Mouse (Mus musculus) embryo, embryonic 10.5 days (tissue): ENCODE data around the gene Ptn.

Experiments
- DNase-seq: peaks from one replicate; pipeline ENCODE4 v3.0.0-alpha.2; 2015; ENCODE audit warnings: low spot score

Gene Ptn

GRCm38 (mm10) chr6:36815992-36816391 is 6.0 kb upstream of the Ptn start:
- DNase-seq = no peak

- DNase-seq = no peak
These were observed 2.9 kb upstream of the Ptn start for GRCm38 (mm10) chr6:36812666-36813515.

- DNase-seq = peak; percentile 55
These were observed 428 bp upstream of the Ptn start for GRCm38 (mm10) chr6:36810448-36810847.

- DNase-seq = peak; percentile 70
These were observed 701 bp downstream of the Ptn start for GRCm38 (mm10) chr6:36809311-36809726.

GRCm38 (mm10) chr6:36808306-36809058 is 1.5 kb downstream of the Ptn start:
- peak; percentile 45 for DNase-seq

GRCm38 (mm10) chr6:36806906-36807305 is 3.1 kb downstream of the Ptn start:
- no peak for DNase-seq

GRCm38 (mm10) chr6:36800309-36800946 is 9.6 kb downstream of the Ptn start:
- DNase-seq = no peak

GRCm38 (mm10) chr6:36797066-36797655 is 12.9 kb downstream of the Ptn start:
- no peak for DNase-seq

GRCm38 (mm10) chr6:36794535-36794934 is 15.5 kb downstream of the Ptn start:
- DNase-seq = no peak

GRCm38 (mm10) chr6:36793775-36794174 is 16.2 kb downstream of the Ptn start:
- no peak for DNase-seq

- no peak for DNase-seq
These were observed 20.8 kb downstream of the Ptn start for GRCm38 (mm10) chr6:36789261-36789660.

GRCm38 (mm10) chr6:36788576-36789191 is 21.3 kb downstream of the Ptn start:
- peak; percentile 77 for DNase-seq

GRCm38 (mm10) chr6:36784682-36785208 is 25.3 kb downstream of the Ptn start:
- DNase-seq = peak; percentile 53

GRCm38 (mm10) chr6:36782481-36782880 is 27.5 kb downstream of the Ptn start:
- DNase-seq = no peak

GRCm38 (mm10) chr6:36777567-36778337 is 32.3 kb downstream of the Ptn start:
- no peak for DNase-seq

GRCm38 (mm10) chr6:36777039-36777438 is 33.0 kb downstream of the Ptn start:
- no peak for DNase-seq

GRCm38 (mm10) chr6:36775647-36776360 is 34.2 kb downstream of the Ptn start:
- peak; percentile 92 for DNase-seq

- DNase-seq = no peak
These were observed 37.5 kb downstream of the Ptn start for GRCm38 (mm10) chr6:36772541-36772940.

GRCm38 (mm10) chr6:36769012-36769411 is 41.0 kb downstream of the Ptn start:
- DNase-seq = no peak

- no peak for DNase-seq
These were observed 43.1 kb downstream of the Ptn start for GRCm38 (mm10) chr6:36766941-36767340.
